Mouse (Mus musculus) limb, embryonic 12.5 days (tissue): Measurements from ENCODE around the gene Acox2. TPM values are rescaled to one million over a fixed set of nuclear protein-coding genes. Genes with fewer than 3 reads are reported as not detected.

Experiments
- ATAC-seq: fragments of 200-750 bp; cut with Nextera tagmentation; 2 replicates; pipeline ENCODE4 v1.8.0; 2017; ENCODE audit warnings: low read depth, moderate TSS enrichment; ENCODE audit not compliant: insufficient number of reproducible peaks, insufficient read depth, low FRiP score, low TSS enrichment
- H3K27ac ChIP-seq: fragments of 300-500 bp; sonication (generic); 2 replicates; pipeline ENCODE4 v1.5.1; 2016; ENCODE audit warnings: mild to moderate bottlenecking, moderate library complexity
- H3K27me3 ChIP-seq: fragments of 300-500 bp; sonication (generic); 2 replicates; pipeline ENCODE4 v1.6.1; 2016; ENCODE audit warnings: mild to moderate bottlenecking, moderate library complexity
- H3K36me3 ChIP-seq: fragments of 300-500 bp; sonication (generic); 2 replicates; pipeline ENCODE4 v1.6.1; 2016; ENCODE audit warnings: mild to moderate bottlenecking, moderate library complexity
- H3K4me1 ChIP-seq: fragments of 300-500 bp; sonication (generic); replicated peaks from 2 replicates; pipeline ENCODE4 v1.6.1; 2016
- H3K4me2 ChIP-seq: fragments of 300-500 bp; sonication (generic); 2 replicates; pipeline ENCODE4 v1.6.1; 2016; ENCODE audit warnings: mild to moderate bottlenecking, moderate library complexity
- H3K4me3 ChIP-seq: fragments of 300-500 bp; sonication (generic); replicated peaks from 2 replicates; pipeline ENCODE4 v1.5.1; 2016; ENCODE audit warnings: mild to moderate bottlenecking
- H3K9ac ChIP-seq: fragments of 300-500 bp; sonication (generic); replicated peaks from 2 replicates; pipeline ENCODE4 v1.6.1; 2016; ENCODE audit warnings: mild to moderate bottlenecking, moderate library complexity
- H3K9me3 ChIP-seq: fragments of 300-500 bp; sonication (generic); 2 replicates; pipeline ENCODE4 v1.6.1; 2016; ENCODE audit warnings: mild to moderate bottlenecking, moderate library complexity
- WGBS: fragments of 180-500 bp; shearing (Covaris S2); methylation state at CpG from one replicate; pipeline ENCODE4 v1.1.7; 2016; 5-methylcytosine and 5-hydroxymethylcytosine counted together
- polyA plus RNA-seq: library from polyadenylated mRNA; unstranded; fragments of >200 nt; fragmentation: Nextera tagmentation; extraction: Ambion mirVana; gene quantifications from 2 replicates; pipeline ENCODE4 v1.2.1, GENCODE M21; 2016

Gene Acox2
- polyA plus RNA-seq, 1 experiment from 2014 or later = not detected

- no peaks in the 10 kb centered on the region for H3K36me3 ChIP-seq
- no peak overlapping the region for H3K9ac ChIP-seq
- no peak overlapping the region for H3K27ac ChIP-seq
- H3K9me3 ChIP-seq = no peaks in the 10 kb centered on the region
- no peak overlapping the region for H3K4me3 ChIP-seq
- WGBS = 95% methylated on average over 3 of the region's 3 CpGs
- H3K4me1 ChIP-seq = peaks cover 20% of the 10 kb centered on the region
- H3K4me2 ChIP-seq = no peak overlapping the region
- no peaks in the 10 kb centered on the region for H3K27me3 ChIP-seq
- ATAC-seq = no peak
These were observed 68.6 kb downstream of the Acox2 start for GRCm38 (mm10) chr14:8190556-8190955.

GRCm38 (mm10) chr14:8186278-8187045 is 72.7 kb downstream of the Acox2 start:
- Histone ChIP-seq H3K4me1 (peaks cover 6% of the 10 kb centered on the region), H3K4me2 (no peak overlapping the region), H3K4me3 (no peak overlapping the region), H3K9ac (no peak overlapping the region), H3K36me3 (no peaks in the 10 kb centered on the region), H3K9me3 (peaks cover 3% of the 10 kb centered on the region; the same call in 1 of the 2 replicates), H3K27me3 (no peaks in the 10 kb centered on the region), H3K27ac (no peak overlapping the region)
- WGBS = 94% methylated on average over 6 of the region's 6 CpGs
- ATAC-seq = no peak

GRCm38 (mm10) chr14:8183330-8183729 is 75.8 kb downstream of the Acox2 start:
- ATAC-seq = no peak
- Histone ChIP-seq H3K4me3 (no peak overlapping the region), H3K36me3 (no peaks in the 10 kb centered on the region), H3K9ac (no peak overlapping the region), H3K4me1 (no peaks in the 10 kb centered on the region), H3K4me2 (no peak overlapping the region), H3K9me3 (peaks cover 3% of the 10 kb centered on the region; the same call in 1 of the 2 replicates), H3K27ac (no peak overlapping the region), H3K27me3 (no peaks in the 10 kb centered on the region)
- 65% methylated on average over 3 of the region's 3 CpGs for WGBS

GRCm38 (mm10) chr14:8180371-8181035 is 78.7 kb downstream of the Acox2 start:
- no peak for ATAC-seq
- no peaks in the 10 kb centered on the region for H3K27me3 ChIP-seq

GRCm38 (mm10) chr14:8176251-8176650 is 82.9 kb downstream of the Acox2 start:
- no peak overlapping the region for H3K9ac ChIP-seq
- WGBS = 54% methylated on average over 5 of the region's 5 CpGs
- no peaks in the 10 kb centered on the region; the same call in 1 of the 2 replicates for H3K36me3 ChIP-seq
- no peaks in the 10 kb centered on the region for H3K9me3 ChIP-seq
- no peaks in the 10 kb centered on the region for H3K27me3 ChIP-seq
- no peak overlapping the region for H3K4me3 ChIP-seq
- H3K4me2 ChIP-seq = no peak overlapping the region
- no peak overlapping the region for H3K27ac ChIP-seq
- peaks cover 7% of the 10 kb centered on the region for H3K4me1 ChIP-seq
- ATAC-seq = no peak

More at GRCm38 (mm10) chr14:8180371-8181035, 78.7 kb downstream of the Acox2 start:
- Histone ChIP-seq H3K4me3 (no peak overlapping the region), H3K9me3 (peaks cover 3% of the 10 kb centered on the region; the same call in 1 of the 2 replicates), H3K27ac (no peak overlapping the region), H3K4me1 (no peaks in the 10 kb centered on the region), H3K36me3 (no peaks in the 10 kb centered on the region), H3K9ac (no peak overlapping the region; the same call in 1 of the 2 replicates), H3K4me2 (no peak overlapping the region)
- WGBS = 72% methylated on average over 4 of the region's 4 CpGs

Other genes with a start within 250 kb of the Acox2 start
- gene Rpp14, start 179.0 kb downstream of the Acox2 start, polyA plus RNA-seq = 50.1 and 51.2 TPM in 2 replicates
- 22.8 and 23.0 TPM in 2 replicates for gene Pxk, start 161.1 kb downstream of the Acox2 start, polyA plus RNA-seq
- gene Pdhb, start 86.3 kb downstream of the Acox2 start, polyA plus RNA-seq = 200 TPM in 2 replicates
- 16.1 and 21.7 TPM in 2 replicates for gene Kctd6, start 45.2 kb downstream of the Acox2 start, polyA plus RNA-seq
- gene Fam107a, start 58.7 kb upstream of the Acox2 start, polyA plus RNA-seq = 0.23 and 0.35 TPM in 2 replicates
- gene Oit1, start 119.4 kb upstream of the Acox2 start, polyA plus RNA-seq = 0.23 TPM in 1 of 2 replicates, not detected in the other